Mouse (Mus musculus): ENCODE results near the gene Manbal.

Manbal gene

GRCm38 (mm10) chr2:157367184-157367893, at the start of gene Manbal:
Manbal (plus strand) TSS chr2:157367594.
- Histone ChIP-seq H3K27me3 (ENCODE audit: control insufficient read depth, insufficient read depth, low read length, poor library complexity, severe bottlenecking) (no peaks in the 10 kb centered on the region), H3K36me3 (ENCODE audit: control insufficient read depth, insufficient read depth, low read length, poor library complexity, severe bottlenecking) (no peaks in the 10 kb centered on the region)
- peak; percentile 93 for DNase-seq (ENCODE audit: low read depth, low spot score)

GRCm38 (mm10) chr2:157320135-157320534, 47.3 kb upstream of the Manbal start:
- Histone ChIP-seq H3K36me3 (ENCODE audit: control insufficient read depth, insufficient read depth, low read length, poor library complexity, severe bottlenecking) (peaks cover 23% of the 10 kb centered on the region), H3K27me3 (ENCODE audit: control insufficient read depth, insufficient read depth, low read length, poor library complexity, severe bottlenecking) (no peaks in the 10 kb centered on the region)
- no peak for DNase-seq (ENCODE audit: low read depth, low spot score)

- Histone ChIP-seq H3K36me3 (ENCODE audit: control insufficient read depth, insufficient read depth, low read length, poor library complexity, severe bottlenecking) (peaks cover 23% of the 10 kb centered on the region), H3K27me3 (ENCODE audit: control insufficient read depth, insufficient read depth, low read length, poor library complexity, severe bottlenecking) (no peaks in the 10 kb centered on the region)
- no peak for DNase-seq (ENCODE audit: low read depth, low spot score)
Measured at GRCm38 (mm10) chr2:157320886-157321285, 46.5 kb upstream of the Manbal start.

GRCm38 (mm10) chr2:157322029-157322766, 45.2 kb upstream of the Manbal start:
- peaks cover 27% of the 10 kb centered on the region for H3K36me3 ChIP-seq (ENCODE audit: control insufficient read depth, insufficient read depth, low read length, poor library complexity, severe bottlenecking)
- no peak for DNase-seq (ENCODE audit: low read depth, low spot score)
- no peaks in the 10 kb centered on the region for H3K27me3 ChIP-seq (ENCODE audit: control insufficient read depth, insufficient read depth, low read length, poor library complexity, severe bottlenecking)

- Histone ChIP-seq H3K36me3 (ENCODE audit: control insufficient read depth, insufficient read depth, low read length, poor library complexity, severe bottlenecking) (peaks cover 18% of the 10 kb centered on the region), H3K27me3 (ENCODE audit: control insufficient read depth, insufficient read depth, low read length, poor library complexity, severe bottlenecking) (no peaks in the 10 kb centered on the region)
- DNase-seq (ENCODE audit: low read depth, low spot score): no peak
Measured at GRCm38 (mm10) chr2:157325238-157325637, 42.2 kb upstream of the Manbal start.

- DNase-seq (ENCODE audit: low read depth, low spot score): no peak
- H3K36me3 ChIP-seq (ENCODE audit: control insufficient read depth, insufficient read depth, low read length, poor library complexity, severe bottlenecking): 0 out of 2 replicates have a peak, but pooled peaks cover 7% of the 10 kb centered on the region
- H3K27me3 ChIP-seq (ENCODE audit: control insufficient read depth, insufficient read depth, low read length, poor library complexity, severe bottlenecking): no peaks in the 10 kb centered on the region
Measured at GRCm38 (mm10) chr2:157328106-157328505, 39.3 kb upstream of the Manbal start.

GRCm38 (mm10) chr2:157328570-157328969, 38.8 kb upstream of the Manbal start:
- Histone ChIP-seq H3K27me3 (ENCODE audit: control insufficient read depth, insufficient read depth, low read length, poor library complexity, severe bottlenecking) (no peaks in the 10 kb centered on the region), H3K36me3 (ENCODE audit: control insufficient read depth, insufficient read depth, low read length, poor library complexity, severe bottlenecking) (0 out of 2 replicates have a peak, but pooled peaks cover 7% of the 10 kb centered on the region)
- no peak for DNase-seq (ENCODE audit: low read depth, low spot score)

GRCm38 (mm10) chr2:157332059-157332458, 35.3 kb upstream of the Manbal start:
- no peak for DNase-seq (ENCODE audit: low read depth, low spot score)
- Histone ChIP-seq H3K27me3 (ENCODE audit: control insufficient read depth, insufficient read depth, low read length, poor library complexity, severe bottlenecking) (no peaks in the 10 kb centered on the region), H3K36me3 (ENCODE audit: control insufficient read depth, insufficient read depth, low read length, poor library complexity, severe bottlenecking) (0 out of 2 replicates have a peak, but pooled peaks cover 3% of the 10 kb centered on the region)

GRCm38 (mm10) chr2:157338663-157339062, 28.7 kb upstream of the Manbal start:
- Histone ChIP-seq H3K36me3 (ENCODE audit: control insufficient read depth, insufficient read depth, low read length, poor library complexity, severe bottlenecking) (no peaks in the 10 kb centered on the region), H3K27me3 (ENCODE audit: control insufficient read depth, insufficient read depth, low read length, poor library complexity, severe bottlenecking) (no peaks in the 10 kb centered on the region)
- DNase-seq (ENCODE audit: low read depth, low spot score): peak; percentile 78

- no peak for DNase-seq (ENCODE audit: low read depth, low spot score)
- H3K36me3 ChIP-seq (ENCODE audit: control insufficient read depth, insufficient read depth, low read length, poor library complexity, severe bottlenecking): no peaks in the 10 kb centered on the region
- H3K27me3 ChIP-seq (ENCODE audit: control insufficient read depth, insufficient read depth, low read length, poor library complexity, severe bottlenecking): no peaks in the 10 kb centered on the region
Measured at GRCm38 (mm10) chr2:157339532-157339931, 27.9 kb upstream of the Manbal start.

GRCm38 (mm10) chr2:157340221-157340741, 27.1 kb upstream of the Manbal start:
- H3K27me3 ChIP-seq (ENCODE audit: control insufficient read depth, insufficient read depth, low read length, poor library complexity, severe bottlenecking): no peaks in the 10 kb centered on the region
- no peak for DNase-seq (ENCODE audit: low read depth, low spot score)
- H3K36me3 ChIP-seq (ENCODE audit: control insufficient read depth, insufficient read depth, low read length, poor library complexity, severe bottlenecking): no peaks in the 10 kb centered on the region

GRCm38 (mm10) chr2:157341554-157342270, 25.7 kb upstream of the Manbal start:
- no peaks in the 10 kb centered on the region for H3K27me3 ChIP-seq (ENCODE audit: control insufficient read depth, insufficient read depth, low read length, poor library complexity, severe bottlenecking)
- DNase-seq (ENCODE audit: low read depth, low spot score): peak; percentile 71

GRCm38 (mm10) chr2:157342328-157342926, 25.0 kb upstream of the Manbal start:
- no peaks in the 10 kb centered on the region for H3K27me3 ChIP-seq (ENCODE audit: control insufficient read depth, insufficient read depth, low read length, poor library complexity, severe bottlenecking)
- no peaks in the 10 kb centered on the region for H3K36me3 ChIP-seq (ENCODE audit: control insufficient read depth, insufficient read depth, low read length, poor library complexity, severe bottlenecking)
- no peak for DNase-seq (ENCODE audit: low read depth, low spot score)

More at GRCm38 (mm10) chr2:157341554-157342270, 25.7 kb upstream of the Manbal start:
- no peaks in the 10 kb centered on the region for H3K36me3 ChIP-seq (ENCODE audit: control insufficient read depth, insufficient read depth, low read length, poor library complexity, severe bottlenecking)

GRCm38 (mm10) chr2:157343337-157343736, 24.1 kb upstream of the Manbal start:
- no peaks in the 10 kb centered on the region for H3K27me3 ChIP-seq (ENCODE audit: control insufficient read depth, insufficient read depth, low read length, poor library complexity, severe bottlenecking)
- H3K36me3 ChIP-seq (ENCODE audit: control insufficient read depth, insufficient read depth, low read length, poor library complexity, severe bottlenecking): no peaks in the 10 kb centered on the region
- no peak for DNase-seq (ENCODE audit: low read depth, low spot score)
